Mouse (Mus musculus): ENCODE data around the gene Gm45711. TPM values are rescaled to one million over a fixed set of nuclear protein-coding genes. Genes with fewer than 3 reads are reported as not detected.
A peak's percentile ranks its signal among the peaks of the same experiment; 100 is the strongest.
"Not testable (repeated sequence)": the region's sequence is repeated elsewhere in the genome, so short reads cannot be mapped to it uniquely, and the experiment has no call there.

Gene Gm45711
- total RNA-seq, 2 experiments from 2014 or later: not detected

GRCm38 (mm10) chr8:104321267-104321666, 11.4 kb upstream of the Gm45711 start, which contains the start of gene Gm11020:
TSS of gene Gm11020 (plus strand) at chr8:104321567.
- not testable (repeated sequence) for DNase-seq (ENCODE audit: low spot score in 2 of 2)

GRCm38 (mm10) chr8:104313311-104313710, 3.4 kb upstream of the Gm45711 start:
- DNase-seq (ENCODE audit: low spot score in 2 of 2): no peak

- DNase-seq (ENCODE audit: low spot score in 2 of 2): not testable (repeated sequence)
Measured at GRCm38 (mm10) chr8:104312023-104312422, 2.1 kb upstream of the Gm45711 start.

- not testable (repeated sequence) for DNase-seq (ENCODE audit: low spot score in 2 of 2)
Measured at GRCm38 (mm10) chr8:104308341-104308740, 1.5 kb downstream of the Gm45711 start.

- no peak for DNase-seq (ENCODE audit: low spot score in 2 of 2)
Measured at GRCm38 (mm10) chr8:104304962-104305361, 4.9 kb downstream of the Gm45711 start.

- DNase-seq (ENCODE audit: low spot score in 2 of 2): not testable (repeated sequence)
Measured at GRCm38 (mm10) chr8:104302536-104302935, 7.3 kb downstream of the Gm45711 start.

GRCm38 (mm10) chr8:104301577-104301976, 8.3 kb downstream of the Gm45711 start:
- DNase-seq (ENCODE audit: low spot score in 2 of 2): peak; percentile 16 to 40

- no peak for DNase-seq (ENCODE audit: low spot score in 2 of 2)
Measured at GRCm38 (mm10) chr8:104294396-104294795, 15.5 kb downstream of the Gm45711 start.

- DNase-seq (ENCODE audit: low spot score in 2 of 2): not testable (repeated sequence)
Measured at GRCm38 (mm10) chr8:104293081-104293480, 16.8 kb downstream of the Gm45711 start, which contains the start of gene Cmtm2a. TSS of gene Cmtm2a (minus strand) at chr8:104293181.

GRCm38 (mm10) chr8:104268937-104269440, 40.9 kb downstream of the Gm45711 start:
- DNase-seq (ENCODE audit: low spot score in 2 of 2): no peak

GRCm38 (mm10) chr8:104268368-104268767, 41.5 kb downstream of the Gm45711 start:
- no peak for DNase-seq (ENCODE audit: low spot score in 2 of 2)

- not testable (repeated sequence) for DNase-seq (ENCODE audit: low spot score in 2 of 2)
Measured at GRCm38 (mm10) chr8:104264271-104264935, 45.5 kb downstream of the Gm45711 start.

- DNase-seq (ENCODE audit: low spot score in 2 of 2): not testable (repeated sequence)
Measured at GRCm38 (mm10) chr8:104261802-104262201, 48.1 kb downstream of the Gm45711 start.

- DNase-seq (ENCODE audit: low spot score in 2 of 2): no peak
Measured at GRCm38 (mm10) chr8:104253016-104253415, 56.9 kb downstream of the Gm45711 start.

- no peak for DNase-seq (ENCODE audit: low spot score in 2 of 2)
Measured at GRCm38 (mm10) chr8:104251461-104251860, 58.4 kb downstream of the Gm45711 start.

GRCm38 (mm10) chr8:104250439-104251367, 59.2 kb downstream of the Gm45711 start, which contains the start of gene Cklf:
TSS of gene Cklf (plus strand) at chr8:104250861.
- peak; percentile 66 to 77 for DNase-seq (ENCODE audit: low spot score in 2 of 2)

GRCm38 (mm10) chr8:104249442-104249996, 60.4 kb downstream of the Gm45711 start:
- no peak for DNase-seq (ENCODE audit: low spot score in 2 of 2)

- peak; percentile 73 to 76 for DNase-seq (ENCODE audit: low spot score in 2 of 2)
Measured at GRCm38 (mm10) chr8:104248276-104248675, 61.6 kb downstream of the Gm45711 start, which contains the start of gene Tk2. TSS of gene Tk2 (minus strand) at chr8:104248558.

- DNase-seq (ENCODE audit: low spot score in 2 of 2): no peak
Measured at GRCm38 (mm10) chr8:104247908-104248275, 62.0 kb downstream of the Gm45711 start.

GRCm38 (mm10) chr8:104247054-104247907, 62.6 kb downstream of the Gm45711 start:
- no peak for DNase-seq (ENCODE audit: low spot score in 2 of 2)

Measured in layer of hippocampus, postnatal 14 days (tissue).